Mouse (Mus musculus): ENCODE data around the gene Gpc6. TPM values are rescaled to one million over a fixed set of nuclear protein-coding genes. Genes with fewer than 3 reads are reported as not detected.
A peak's percentile ranks its signal among the peaks of the same experiment; 100 is the strongest.

Gpc6 gene
- polyA plus RNA-seq, 1 experiment from 2014 or later = 86.1 TPM

- no peak overlapping the region for H3K4me2 ChIP-seq (replicated peaks; ENCODE audit: low read depth, low read length)
Measured at GRCm38 (mm10) chr14:117346372-117346885, 421.3 kb downstream of the Gpc6 start.

GRCm38 (mm10) chr14:117351296-117351695 is 426.2 kb downstream of the Gpc6 start:
- ATAC-seq (ENCODE audit: insufficient number of reproducible peaks, insufficient read depth, low FRiP score, low read depth) = no peak
- H3K4me1 ChIP-seq (ENCODE audit: control insufficient read depth, insufficient read depth, low read length) = no peaks in the 10 kb centered on the region
- H3K9ac ChIP-seq (replicated peaks; ENCODE audit: low read depth, low read length) = no peak overlapping the region
- no peaks in the 10 kb centered on the region for H3K36me3 ChIP-seq (ENCODE audit: control insufficient read depth, insufficient read depth, low read length)
- no peak overlapping the region for H3K27ac ChIP-seq (ENCODE audit: low read length)
- H3K4me3 ChIP-seq (ENCODE audit: low read depth, low read length) = no peak overlapping the region
- H3K9me3 ChIP-seq (ENCODE audit: control insufficient read depth, low read depth, low read length) = no peaks in the 10 kb centered on the region
- no peaks in the 10 kb centered on the region for H3K27me3 ChIP-seq (ENCODE audit: control insufficient read depth, insufficient read depth, low read length)
- 52% methylated on average over 7 of the region's 7 CpGs for WGBS
- no peak overlapping the region for H3K4me2 ChIP-seq (replicated peaks; ENCODE audit: low read depth, low read length)

More at GRCm38 (mm10) chr14:117346372-117346885, 421.3 kb downstream of the Gpc6 start:
- Histone ChIP-seq H3K4me1 (ENCODE audit: control insufficient read depth, insufficient read depth, low read length) (no peaks in the 10 kb centered on the region), H3K27ac (ENCODE audit: low read length) (no peak overlapping the region), H3K9ac (replicated peaks; ENCODE audit: low read depth, low read length) (no peak overlapping the region), H3K4me3 (ENCODE audit: low read depth, low read length) (no peak overlapping the region), H3K27me3 (ENCODE audit: control insufficient read depth, insufficient read depth, low read length) (no peaks in the 10 kb centered on the region), H3K9me3 (ENCODE audit: control insufficient read depth, low read depth, low read length) (no peaks in the 10 kb centered on the region), H3K36me3 (ENCODE audit: control insufficient read depth, insufficient read depth, low read length) (no peaks in the 10 kb centered on the region)
- ATAC-seq (ENCODE audit: insufficient number of reproducible peaks, insufficient read depth, low FRiP score, low read depth) = no peak
- WGBS = 92% methylated on average over 6 of the region's 6 CpGs

- no peak for ATAC-seq (ENCODE audit: insufficient number of reproducible peaks, insufficient read depth, low FRiP score, low read depth)
- H3K36me3 ChIP-seq (ENCODE audit: control insufficient read depth, insufficient read depth, low read length) = no peaks in the 10 kb centered on the region
- 75% methylated on average over 9 of the region's 9 CpGs for WGBS
- no peak overlapping the region for H3K4me3 ChIP-seq (ENCODE audit: low read depth, low read length)
- no peak overlapping the region for H3K9ac ChIP-seq (replicated peaks; ENCODE audit: low read depth, low read length)
- H3K9me3 ChIP-seq (ENCODE audit: control insufficient read depth, low read depth, low read length) = no peaks in the 10 kb centered on the region
- no peaks in the 10 kb centered on the region for H3K27me3 ChIP-seq (ENCODE audit: control insufficient read depth, insufficient read depth, low read length)
- H3K4me1 ChIP-seq (ENCODE audit: control insufficient read depth, insufficient read depth, low read length) = no peaks in the 10 kb centered on the region
- H3K4me2 ChIP-seq (replicated peaks; ENCODE audit: low read depth, low read length) = no peak overlapping the region
- H3K27ac ChIP-seq (ENCODE audit: low read length) = no peak overlapping the region
Measured at GRCm38 (mm10) chr14:117361155-117361964, 436.2 kb downstream of the Gpc6 start.

GRCm38 (mm10) chr14:117361965-117362309 is 436.8 kb downstream of the Gpc6 start:
- Histone ChIP-seq H3K36me3 (ENCODE audit: control insufficient read depth, insufficient read depth, low read length) (no peaks in the 10 kb centered on the region), H3K4me1 (ENCODE audit: control insufficient read depth, insufficient read depth, low read length) (no peaks in the 10 kb centered on the region), H3K9me3 (ENCODE audit: control insufficient read depth, low read depth, low read length) (no peaks in the 10 kb centered on the region), H3K9ac (replicated peaks; ENCODE audit: low read depth, low read length) (no peak overlapping the region), H3K4me3 (ENCODE audit: low read depth, low read length) (no peak overlapping the region), H3K27me3 (ENCODE audit: control insufficient read depth, insufficient read depth, low read length) (no peaks in the 10 kb centered on the region), H3K4me2 (replicated peaks; ENCODE audit: low read depth, low read length) (no peak overlapping the region), H3K27ac (ENCODE audit: low read length) (no peak overlapping the region)
- no peak for ATAC-seq (ENCODE audit: insufficient number of reproducible peaks, insufficient read depth, low FRiP score, low read depth)
- WGBS = 87% methylated on average over 2 of the region's 2 CpGs

- H3K4me1 ChIP-seq (ENCODE audit: control insufficient read depth, insufficient read depth, low read length) = no peaks in the 10 kb centered on the region
- no peak overlapping the region for H3K27ac ChIP-seq (ENCODE audit: low read length)
- H3K4me2 ChIP-seq (replicated peaks; ENCODE audit: low read depth, low read length) = no peak overlapping the region
- no peaks in the 10 kb centered on the region for H3K9me3 ChIP-seq (ENCODE audit: control insufficient read depth, low read depth, low read length)
- H3K4me3 ChIP-seq (ENCODE audit: low read depth, low read length) = no peak overlapping the region
- H3K27me3 ChIP-seq (ENCODE audit: control insufficient read depth, insufficient read depth, low read length) = no peaks in the 10 kb centered on the region
- no peak for ATAC-seq (ENCODE audit: insufficient number of reproducible peaks, insufficient read depth, low FRiP score, low read depth)
- H3K9ac ChIP-seq (replicated peaks; ENCODE audit: low read depth, low read length) = no peak overlapping the region
- no peaks in the 10 kb centered on the region for H3K36me3 ChIP-seq (ENCODE audit: control insufficient read depth, insufficient read depth, low read length)
- WGBS = 89% methylated on average over 18 of the region's 18 CpGs
Measured at GRCm38 (mm10) chr14:117369331-117369866, 444.3 kb downstream of the Gpc6 start.

- H3K27me3 ChIP-seq (ENCODE audit: control insufficient read depth, insufficient read depth, low read length) = no peaks in the 10 kb centered on the region
- no peak for ATAC-seq (ENCODE audit: insufficient number of reproducible peaks, insufficient read depth, low FRiP score, low read depth)
- no peak overlapping the region for H3K9ac ChIP-seq (replicated peaks; ENCODE audit: low read depth, low read length)
Measured at GRCm38 (mm10) chr14:117376822-117377376, 451.8 kb downstream of the Gpc6 start.

GRCm38 (mm10) chr14:117379979-117380378 is 454.9 kb downstream of the Gpc6 start:
- H3K27ac ChIP-seq (ENCODE audit: low read length) = no peak overlapping the region; the same call in 1 of the 2 replicates
- ATAC-seq (ENCODE audit: insufficient number of reproducible peaks, insufficient read depth, low FRiP score, low read depth) = no peak

More at GRCm38 (mm10) chr14:117376822-117377376, 451.8 kb downstream of the Gpc6 start:
- H3K36me3 ChIP-seq (ENCODE audit: control insufficient read depth, insufficient read depth, low read length) = no peaks in the 10 kb centered on the region
- WGBS = 42% methylated on average over 4 of the region's 4 CpGs
- H3K4me3 ChIP-seq (ENCODE audit: low read depth, low read length) = no peak overlapping the region
- 0 out of 2 replicates have a peak overlapping the region, but pooled peaks have one; percentile 10 for H3K27ac ChIP-seq (ENCODE audit: low read length)
- no peaks in the 10 kb centered on the region for H3K9me3 ChIP-seq (ENCODE audit: control insufficient read depth, low read depth, low read length)
- H3K4me2 ChIP-seq (replicated peaks; ENCODE audit: low read depth, low read length) = no peak overlapping the region
- 0 out of 2 replicates have a peak, but pooled peaks cover 9% of the 10 kb centered on the region for H3K4me1 ChIP-seq (ENCODE audit: control insufficient read depth, insufficient read depth, low read length)

GRCm38 (mm10) chr14:117383188-117383587 is 458.1 kb downstream of the Gpc6 start:
- Histone ChIP-seq H3K9ac (replicated peaks; ENCODE audit: low read depth, low read length) (no peak overlapping the region), H3K27ac (ENCODE audit: low read length) (no peak overlapping the region), H3K4me3 (ENCODE audit: low read depth, low read length) (no peak overlapping the region), H3K9me3 (ENCODE audit: control insufficient read depth, low read depth, low read length) (no peaks in the 10 kb centered on the region), H3K27me3 (ENCODE audit: control insufficient read depth, insufficient read depth, low read length) (no peaks in the 10 kb centered on the region), H3K4me1 (ENCODE audit: control insufficient read depth, insufficient read depth, low read length) (peaks cover 8% of the 10 kb centered on the region; the same call in 1 of the 2 replicates), H3K36me3 (ENCODE audit: control insufficient read depth, insufficient read depth, low read length) (no peaks in the 10 kb centered on the region), H3K4me2 (replicated peaks; ENCODE audit: low read depth, low read length) (no peak overlapping the region)
- no peak for ATAC-seq (ENCODE audit: insufficient number of reproducible peaks, insufficient read depth, low FRiP score, low read depth)
- 88% methylated on average over 7 of the region's 7 CpGs for WGBS

More at GRCm38 (mm10) chr14:117379979-117380378, 454.9 kb downstream of the Gpc6 start:
- Histone ChIP-seq H3K36me3 (ENCODE audit: control insufficient read depth, insufficient read depth, low read length) (no peaks in the 10 kb centered on the region), H3K4me2 (replicated peaks; ENCODE audit: low read depth, low read length) (no peak overlapping the region), H3K4me3 (ENCODE audit: low read depth, low read length) (no peak overlapping the region), H3K9ac (replicated peaks; ENCODE audit: low read depth, low read length) (no peak overlapping the region), H3K27me3 (ENCODE audit: control insufficient read depth, insufficient read depth, low read length) (no peaks in the 10 kb centered on the region), H3K9me3 (ENCODE audit: control insufficient read depth, low read depth, low read length) (no peaks in the 10 kb centered on the region), H3K4me1 (ENCODE audit: control insufficient read depth, insufficient read depth, low read length) (peaks cover 11% of the 10 kb centered on the region; the same call in 1 of the 2 replicates)
- 14% methylated on average over 6 of the region's 6 CpGs for WGBS

Data from stomach, embryonic 14.5 days (tissue).